Mouse (Mus musculus) kidney, postnatal 25 days (tissue): ENCODE results near the gene Hectd3.

Source experiments
- DNase-seq, 2 experiments: peaks; one replicate each; pipeline ENCODE4 v3.0.0; 2021; ENCODE audit warnings: mixed read lengths in 2 of 2

Hectd3 gene

DNA sequence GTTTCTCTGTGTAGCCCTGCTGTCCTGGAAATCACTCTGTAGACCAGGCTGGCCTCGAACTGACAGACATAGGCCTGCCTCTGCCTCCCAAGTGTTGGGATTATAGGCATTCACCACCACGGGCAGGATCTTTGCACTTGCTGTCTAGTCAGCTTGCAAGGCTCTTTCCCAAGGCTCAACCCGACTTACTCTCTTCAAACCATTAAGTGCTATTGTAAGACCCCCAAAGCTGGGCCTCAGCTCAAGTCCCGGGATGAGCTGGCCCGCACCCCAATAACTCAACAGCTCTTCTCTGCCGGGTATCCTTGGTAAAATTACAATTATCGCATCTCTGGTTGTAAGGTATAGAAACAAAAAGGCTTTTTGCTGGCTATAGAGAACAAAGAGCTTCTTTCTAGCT is 23.2 kb downstream of the Hectd3 start:
- no peak for DNase-seq

DNA sequence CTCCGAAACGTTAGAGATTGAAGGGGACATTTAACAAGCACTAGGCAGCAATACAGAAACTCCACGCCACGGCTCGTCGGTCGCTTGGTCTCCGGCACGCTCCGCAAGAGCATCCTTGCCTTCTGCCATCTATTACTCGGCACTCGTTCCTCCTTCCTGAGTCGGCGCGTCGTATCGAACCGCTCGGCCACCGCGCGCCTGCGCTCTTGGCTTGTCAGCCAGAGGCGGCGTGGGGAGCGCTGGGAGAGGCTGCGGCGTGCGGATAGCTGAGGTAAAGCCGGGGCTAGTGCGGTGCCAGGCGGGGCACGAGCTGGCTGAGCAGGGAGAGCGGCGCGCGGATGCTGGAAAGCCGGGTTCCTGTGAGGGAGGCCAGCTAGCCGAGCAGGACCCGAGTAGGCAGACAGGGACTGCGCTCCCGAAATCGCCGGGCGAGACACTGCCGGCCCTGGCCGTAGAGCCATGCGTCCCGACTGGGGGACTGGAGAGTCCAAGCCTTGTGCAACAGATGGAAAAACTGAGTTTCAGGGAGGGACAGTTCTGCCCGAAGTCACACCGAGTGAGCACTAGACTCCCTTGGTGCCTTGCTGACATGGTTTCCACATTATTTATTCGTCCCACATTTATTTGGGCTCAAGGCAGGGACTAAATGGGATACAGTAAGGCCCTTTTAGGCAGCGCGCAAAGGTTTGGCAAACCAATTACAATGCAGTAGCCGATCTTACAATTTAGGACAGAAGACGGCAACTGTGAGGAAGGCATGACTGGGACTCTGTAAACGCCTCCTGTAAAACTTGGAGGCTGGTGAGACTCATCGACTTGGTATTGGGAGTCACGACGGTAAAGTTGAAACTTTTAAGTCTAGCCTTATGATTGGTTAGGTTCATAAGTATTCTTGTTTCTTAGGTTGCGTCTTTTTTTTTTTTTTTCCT is 24.4 kb downstream of the Hectd3 start, which contains the start of gene Eif2b3:
Gene Eif2b3, plus strand, starts transcription at position 197 of the 929 bp plus-strand sequence.
- DNase-seq: peak; percentile 89 to 93

- no peak for DNase-seq
Observed at GRCm38 (mm10) chr4:117023469-117023868, 28.4 kb downstream of the Hectd3 start.

DNA sequence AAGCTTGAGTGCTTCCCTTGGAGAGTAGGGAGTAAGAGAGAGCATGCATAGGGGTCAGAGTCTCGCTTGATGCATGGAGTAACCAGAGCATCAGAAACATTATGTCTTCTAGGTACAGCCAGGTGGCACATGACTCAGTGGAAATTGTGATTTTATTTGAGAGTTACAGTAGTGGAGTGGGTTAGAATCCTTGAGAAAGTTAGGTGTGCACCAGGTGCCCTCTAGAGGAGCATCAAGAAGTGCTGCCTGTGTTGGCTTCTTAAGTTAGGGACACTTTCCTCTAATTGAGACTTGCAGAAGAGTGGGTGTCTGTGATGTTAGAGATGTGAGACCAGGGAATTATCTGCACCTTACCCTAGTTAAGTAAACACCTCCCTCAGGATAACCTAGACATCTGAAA is 36.0 kb downstream of the Hectd3 start:
- no peak for DNase-seq

GRCm38 (mm10) chr4:117039925-117040687 is 45.0 kb downstream of the Hectd3 start:
- DNase-seq: peak; percentile 66 to 67

DNA sequence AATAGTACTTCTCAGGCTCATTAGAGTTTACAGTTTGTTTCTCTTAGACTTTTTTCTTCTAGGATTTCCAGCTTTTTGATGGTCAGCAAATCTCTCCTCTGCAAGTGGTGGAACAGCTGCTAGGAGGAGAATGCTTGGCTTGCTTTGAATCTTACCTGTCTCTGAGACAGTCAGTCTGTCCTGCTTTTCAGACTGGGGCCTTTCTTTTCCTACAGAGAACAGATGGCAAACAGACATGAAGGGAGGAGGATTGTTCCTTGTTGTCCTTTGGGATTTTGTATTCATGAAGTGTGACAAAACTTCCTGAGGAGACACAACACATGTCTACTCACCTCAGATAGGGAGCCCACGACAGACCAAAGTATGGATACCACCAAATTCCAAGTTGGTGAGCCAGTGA is 45.7 kb downstream of the Hectd3 start:
- no peak for DNase-seq

DNA sequence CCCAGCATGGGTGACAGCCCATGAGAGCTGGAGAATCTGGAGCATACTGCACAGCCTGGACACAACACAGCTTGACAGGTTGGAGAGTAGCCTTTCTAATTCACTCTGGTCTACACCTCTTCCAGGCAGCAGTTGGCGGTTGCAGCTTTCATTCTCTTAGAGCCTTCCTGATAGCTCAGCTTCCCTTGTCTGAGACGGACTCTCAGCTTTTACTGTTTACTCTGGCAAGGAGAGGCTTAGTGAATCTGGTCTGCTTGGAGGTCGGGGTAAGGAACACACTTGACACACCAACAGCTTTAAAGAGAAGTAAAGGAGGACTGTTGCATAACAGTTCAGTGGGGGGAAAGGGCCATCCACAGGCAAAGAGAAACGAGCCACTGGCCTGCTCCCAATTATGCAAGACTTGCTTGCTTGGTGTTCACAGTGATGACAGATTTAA is 46.2 kb downstream of the Hectd3 start:
- DNase-seq: peak; percentile 78 to 87

DNA sequence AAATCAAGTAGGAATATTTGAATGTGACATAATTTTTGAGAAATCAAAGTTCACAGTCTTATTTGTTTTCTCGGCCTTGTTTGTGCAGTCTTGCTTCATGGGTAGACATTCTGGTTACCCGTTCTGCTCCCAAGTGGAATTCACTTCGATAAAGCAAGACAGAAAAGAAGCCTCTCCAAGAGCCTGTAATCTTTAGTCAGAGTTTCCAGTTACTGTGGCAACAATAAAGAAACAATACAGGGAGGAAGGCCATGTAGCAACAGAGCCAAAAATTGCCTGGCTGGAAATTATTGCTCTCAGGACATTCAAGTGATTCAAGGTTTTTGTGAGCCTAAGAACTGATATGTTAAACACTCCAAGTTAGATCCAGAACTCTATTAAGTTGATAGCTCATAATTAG is 53.7 kb downstream of the Hectd3 start:
- no peak for DNase-seq

GRCm38 (mm10) chr4:117049485-117049884 is 54.4 kb downstream of the Hectd3 start:
- DNase-seq: no peak

DNA sequence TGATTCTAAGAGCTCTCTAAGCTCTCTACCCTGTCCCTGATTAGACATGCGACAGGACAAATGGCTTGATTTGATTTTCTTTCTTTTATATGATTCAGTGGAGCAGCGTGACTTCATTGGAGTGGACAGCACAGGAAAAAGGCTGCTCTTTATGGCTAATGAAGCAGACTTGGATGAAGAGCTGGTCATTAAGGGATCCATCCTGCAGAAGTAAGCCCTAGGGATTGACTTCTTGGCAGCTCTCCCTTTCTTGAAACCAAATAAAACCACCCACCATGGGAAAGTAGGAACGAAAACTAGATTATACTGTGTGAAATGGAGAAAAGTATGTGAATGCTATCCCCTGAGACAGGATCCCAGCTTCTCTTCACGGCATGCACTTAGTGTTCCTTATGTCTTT is 57.5 kb downstream of the Hectd3 start:
- DNase-seq: no peak

- no peak for DNase-seq
Observed at GRCm38 (mm10) chr4:117053956-117054355, 58.8 kb downstream of the Hectd3 start.
